Mouse (Mus musculus): ENCODE data around the gene Srl.

GRCm38 (mm10) chr16:4521735-4522530 lies 19.7 kb downstream of the Srl start:
- no peak for TF ChIP-seq CTCF (IDR thresholded peaks at IDR 0.05)
- TF ChIP-seq POLR2A (IDR thresholded peaks at IDR 0.05; ENCODE audit: insufficient read depth, low read depth, low read length): peak; percentile 70
- TF ChIP-seq EP300 (IDR thresholded peaks at IDR 0.05; ENCODE audit: insufficient read depth, low read depth, low read length): peak; percentile 65
